Mouse (Mus musculus): ENCODE measurements around the gene Tbx19. TPM values are rescaled to one million over a fixed set of nuclear protein-coding genes. Genes with fewer than 3 reads are reported as not detected.

Tbx19 gene
- total RNA-seq, 2 experiments from 2014 or later, result 0.16 to 0.17 TPM

- no peak for DNase-seq (ENCODE audit: low spot score in 2 of 2)
These were observed 41.4 kb downstream of the Tbx19 start for GRCm38 (mm10) chr1:165119011-165119726.

- DNase-seq (ENCODE audit: low spot score in 2 of 2), result no peak
These were observed 46.0 kb downstream of the Tbx19 start for GRCm38 (mm10) chr1:165114460-165115175.

GRCm38 (mm10) chr1:165113700-165114099 lies 46.9 kb downstream of the Tbx19 start:
- no peak for DNase-seq (ENCODE audit: low spot score in 2 of 2)

GRCm38 (mm10) chr1:165110659-165111058 lies 49.9 kb downstream of the Tbx19 start:
- DNase-seq (ENCODE audit: low spot score in 2 of 2), result peak in 1 of 2 experiments; percentile 33

GRCm38 (mm10) chr1:165109135-165109534 lies 51.4 kb downstream of the Tbx19 start:
- DNase-seq (ENCODE audit: low spot score in 2 of 2), result no peak

- no peak for DNase-seq (ENCODE audit: low spot score in 2 of 2)
These were observed 52.1 kb downstream of the Tbx19 start for GRCm38 (mm10) chr1:165108477-165108876.

GRCm38 (mm10) chr1:165106011-165106385 lies 54.6 kb downstream of the Tbx19 start:
- DNase-seq (ENCODE audit: low spot score in 2 of 2), result no peak

- DNase-seq (ENCODE audit: low spot score in 2 of 2), result no peak
These were observed 55.1 kb downstream of the Tbx19 start for GRCm38 (mm10) chr1:165105270-165106010.

- DNase-seq (ENCODE audit: low spot score in 2 of 2), result no peak
These were observed 55.8 kb downstream of the Tbx19 start for GRCm38 (mm10) chr1:165104707-165105259.

- no peak for DNase-seq (ENCODE audit: low spot score in 2 of 2)
These were observed 61.0 kb downstream of the Tbx19 start for GRCm38 (mm10) chr1:165099569-165099968.

GRCm38 (mm10) chr1:165094871-165095270 lies 65.7 kb downstream of the Tbx19 start:
- DNase-seq (ENCODE audit: low spot score in 2 of 2), result no peak

GRCm38 (mm10) chr1:165091721-165092120 lies 68.9 kb downstream of the Tbx19 start:
- DNase-seq (ENCODE audit: low spot score in 2 of 2), result no peak

GRCm38 (mm10) chr1:165089556-165089955 lies 71.0 kb downstream of the Tbx19 start:
- no peak for DNase-seq (ENCODE audit: low spot score in 2 of 2)

Other genes starting within 250 kb of the Tbx19 start
- gene Xcl1, start 225.2 kb downstream of the Tbx19 start, total RNA-seq (2021), result not detected
- 10 to 100 TPM; 14.0 to 15.0 TPM for gene Sft2d2, start 33.7 kb upstream of the Tbx19 start, total RNA-seq (2021)
- gene Tiprl, start 76.2 kb upstream of the Tbx19 start, total RNA-seq (2021), result 10 to 100 TPM; 32.1 to 34.1 TPM
- 1 to 10 TPM; 6.1 to 7.2 TPM for gene Gpr161, start 135.0 kb upstream of the Tbx19 start, total RNA-seq (2021)